Mouse (Mus musculus) retina, embryonic 14.5 days (tissue): ENCODE results near the gene Plcz1.
A peak's percentile ranks its signal among the peaks of the same experiment; 100 is the strongest.

ENCODE experiments used
- DNase-seq: peaks from one replicate; pipeline ENCODE4 v3.0.0-alpha.2; 2015; ENCODE audit warnings: low spot score

Gene Plcz1

GRCm38 (mm10) chr6:140041357-140041756 lies at the start of gene Plcz1:
TSS of gene Plcz1 (minus strand) at chr6:140041457.
- DNase-seq: no peak

GRCm38 (mm10) chr6:140089855-140090254 lies 48.6 kb upstream of the Plcz1 start:
- no peak for DNase-seq

GRCm38 (mm10) chr6:140081739-140082138 lies 40.5 kb upstream of the Plcz1 start:
- DNase-seq: peak; percentile 41

GRCm38 (mm10) chr6:140080933-140081332 lies 39.7 kb upstream of the Plcz1 start:
- DNase-seq: no peak

GRCm38 (mm10) chr6:140069177-140069576 lies 27.9 kb upstream of the Plcz1 start:
- DNase-seq: no peak

GRCm38 (mm10) chr6:140054271-140054928 lies 13.1 kb upstream of the Plcz1 start:
- DNase-seq: no peak

- DNase-seq: no peak
Observed at GRCm38 (mm10) chr6:140051476-140051875, 10.2 kb upstream of the Plcz1 start.

GRCm38 (mm10) chr6:140040952-140041351 lies 305 bp downstream of the Plcz1 start, which contains the start of gene Capza3:
TSS of gene Capza3 (plus strand) at chr6:140041252.
- DNase-seq: no peak

- DNase-seq: no peak
Observed at GRCm38 (mm10) chr6:140024404-140024803, 16.9 kb downstream of the Plcz1 start.

GRCm38 (mm10) chr6:140005181-140005580 lies 36.1 kb downstream of the Plcz1 start:
- DNase-seq: no peak

GRCm38 (mm10) chr6:139989597-139989996 lies 51.7 kb downstream of the Plcz1 start:
- no peak for DNase-seq

- no peak for DNase-seq
Observed at GRCm38 (mm10) chr6:139989075-139989474, 52.2 kb downstream of the Plcz1 start.

- no peak for DNase-seq
Observed at GRCm38 (mm10) chr6:139986564-139986963, 54.7 kb downstream of the Plcz1 start.

- DNase-seq: no peak
Observed at GRCm38 (mm10) chr6:139984069-139984468, 57.2 kb downstream of the Plcz1 start.

- no peak for DNase-seq
Observed at GRCm38 (mm10) chr6:139981061-139981460, 60.2 kb downstream of the Plcz1 start.

- DNase-seq: no peak
Observed at GRCm38 (mm10) chr6:139978114-139978513, 63.1 kb downstream of the Plcz1 start.

GRCm38 (mm10) chr6:139974668-139975067 lies 66.6 kb downstream of the Plcz1 start:
- no peak for DNase-seq

GRCm38 (mm10) chr6:139971608-139972298 lies 69.5 kb downstream of the Plcz1 start:
- DNase-seq: no peak

GRCm38 (mm10) chr6:139966684-139967083 lies 74.6 kb downstream of the Plcz1 start:
- DNase-seq: peak; percentile 9

GRCm38 (mm10) chr6:139964895-139965294 lies 76.4 kb downstream of the Plcz1 start:
- DNase-seq: no peak

- no peak for DNase-seq
Observed at GRCm38 (mm10) chr6:139963775-139964174, 77.5 kb downstream of the Plcz1 start.

- no peak for DNase-seq
Observed at GRCm38 (mm10) chr6:139957531-139958241, 83.6 kb downstream of the Plcz1 start.

- DNase-seq: no peak
Observed at GRCm38 (mm10) chr6:139953596-139953995, 87.7 kb downstream of the Plcz1 start.
